Mouse (Mus musculus): ENCODE results near the gene Adamts4.

- peak; percentile 30; the same call in 1 of the 2 replicates for TF ChIP-seq CTCF (IDR thresholded peaks at IDR 0.05; ENCODE audit: low read depth)
- no peak for TF ChIP-seq EP300 (IDR thresholded peaks at IDR 0.05; ENCODE audit: low read depth)
Measured at GRCm38 (mm10) chr1:171263666-171264461, 13.6 kb downstream of the Adamts4 start.

All from heart, postnatal 0 days (tissue).